Mouse (Mus musculus) CD4-positive, CD25-positive, alpha-beta regulatory T cell, adult 4 months (primary cell): Measurements from ENCODE around the gene Dscam. TPM values are rescaled to one million over a fixed set of nuclear protein-coding genes. Genes with fewer than 3 reads are reported as not detected.
A peak's percentile ranks its signal among the peaks of the same experiment; 100 is the strongest.

ENCODE experiments used
- ATAC-seq: one replicate; pipeline ENCODE4 v1.8.0; 2017
- polyA plus RNA-seq, 2 experiments: library from polyadenylated mRNA; unstranded; fragments of 100-300 nt; shearing (Covaris generic); gene quantifications; one replicate each; pipeline ENCODE4 v1.2.1; 2017

Gene Dscam
- polyA plus RNA-seq = 1 to 10 TPM; 1.9 to 2.8 TPM

DNA sequence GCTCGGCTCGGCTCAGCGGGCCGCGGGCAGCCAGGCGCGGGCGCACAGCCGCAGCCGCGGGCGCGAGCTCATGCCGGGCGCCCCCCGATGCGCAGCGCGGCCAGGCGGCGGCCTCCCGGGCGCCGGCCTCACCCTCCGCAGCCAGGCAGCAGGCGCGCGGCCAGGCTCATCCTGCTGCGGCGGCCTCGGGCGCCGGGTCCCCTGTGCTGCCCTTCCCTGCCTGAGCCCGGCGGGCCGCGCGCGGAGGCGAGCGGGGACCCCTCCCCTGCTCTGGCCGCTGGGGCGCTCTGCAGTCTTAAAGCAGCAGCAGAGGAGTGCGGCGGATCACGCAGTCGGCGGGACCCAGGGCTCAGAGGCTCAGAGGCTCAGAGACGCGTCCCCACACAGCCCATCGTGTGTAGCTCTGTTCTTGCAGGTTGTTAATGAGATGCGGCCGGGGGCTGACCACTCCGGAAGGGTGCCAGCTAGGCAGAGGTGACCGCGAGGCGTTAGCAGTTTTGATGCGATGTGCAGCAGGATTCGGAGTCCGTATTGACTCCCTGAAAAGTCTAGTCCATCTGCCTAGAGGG is at the start of gene Dscam:
Gene Dscam (minus strand): TSS at position 240 of the 569 bp plus-strand sequence.
- peak; percentile 21 for ATAC-seq

DNA sequence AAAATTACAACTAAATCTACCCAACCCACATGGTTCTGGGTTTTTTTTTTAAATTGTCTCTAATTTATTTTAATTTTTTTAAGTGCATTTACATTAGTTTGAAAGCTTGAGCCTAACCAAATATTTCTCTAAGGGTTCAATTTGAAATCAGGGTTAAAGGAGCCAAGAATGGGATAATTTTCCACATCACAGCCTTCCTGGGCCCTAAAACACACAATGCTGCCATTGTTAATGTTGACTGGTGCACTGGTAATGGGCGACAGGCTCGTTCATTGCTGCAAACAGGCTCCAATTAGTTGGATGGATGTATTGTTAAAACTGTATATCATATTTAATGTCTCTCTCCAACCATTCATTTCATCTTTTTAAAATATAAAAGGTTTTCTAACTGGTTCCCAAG is 48.8 kb upstream of the Dscam start:
- no peak for ATAC-seq

DNA sequence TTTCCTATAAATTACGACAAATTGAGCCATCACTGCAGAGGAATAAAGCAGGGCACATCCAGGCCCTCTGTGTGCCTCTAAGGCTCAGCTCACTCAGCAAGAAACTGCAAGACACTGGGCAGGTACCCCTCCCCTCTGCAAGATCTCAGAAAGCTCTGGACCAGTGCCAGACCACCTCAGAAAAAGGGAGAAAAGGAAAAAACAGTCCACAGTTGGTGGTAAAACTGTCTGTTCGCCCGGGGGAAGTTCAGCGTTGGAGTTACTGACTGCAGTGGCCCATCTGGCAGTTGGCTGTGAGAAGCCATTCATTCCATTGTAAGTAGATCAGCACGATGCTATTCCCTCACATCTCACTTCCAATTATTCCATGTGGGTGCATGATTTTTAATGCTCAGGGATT is 39.4 kb upstream of the Dscam start:
- ATAC-seq = no peak

DNA sequence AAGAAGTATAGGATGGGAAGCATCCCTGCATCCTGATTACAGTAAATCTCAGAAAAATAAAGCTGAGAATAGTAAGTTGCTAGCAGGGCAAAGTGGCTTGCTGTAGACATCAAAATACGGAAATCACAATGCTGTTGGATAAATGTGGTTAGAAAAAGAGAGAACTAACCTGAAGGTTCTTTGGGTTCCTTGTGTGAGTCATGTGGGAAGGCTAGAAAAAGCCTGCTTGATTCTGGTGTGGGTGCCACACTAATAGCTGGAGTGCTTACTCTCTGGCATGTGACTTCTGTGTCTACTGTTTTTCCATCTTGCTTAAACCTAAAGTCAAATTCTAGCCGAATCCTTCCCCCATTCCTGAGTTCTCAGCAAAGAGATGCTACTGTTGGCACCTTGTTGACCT is 37.7 kb upstream of the Dscam start:
- no peak for ATAC-seq

DNA sequence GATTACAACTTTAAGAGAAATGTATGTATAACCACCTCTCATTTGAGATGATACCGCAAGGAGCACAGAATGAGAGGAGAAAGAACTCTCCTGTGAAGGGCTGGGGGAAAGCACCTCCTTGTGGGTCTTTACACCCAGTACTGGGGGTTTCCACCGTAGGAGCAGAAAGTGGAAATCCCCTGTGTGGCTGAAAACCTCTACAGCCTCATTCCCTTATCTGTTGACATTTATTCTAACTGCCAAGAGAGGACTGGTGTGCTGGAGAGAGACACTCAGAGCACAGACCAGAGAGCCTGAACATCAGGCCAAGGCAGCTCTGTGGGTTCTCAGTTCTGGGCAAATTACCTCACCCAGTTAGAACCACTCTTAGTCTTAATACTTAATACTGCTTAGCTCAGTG is 33.5 kb upstream of the Dscam start:
- ATAC-seq = peak; percentile 92

DNA sequence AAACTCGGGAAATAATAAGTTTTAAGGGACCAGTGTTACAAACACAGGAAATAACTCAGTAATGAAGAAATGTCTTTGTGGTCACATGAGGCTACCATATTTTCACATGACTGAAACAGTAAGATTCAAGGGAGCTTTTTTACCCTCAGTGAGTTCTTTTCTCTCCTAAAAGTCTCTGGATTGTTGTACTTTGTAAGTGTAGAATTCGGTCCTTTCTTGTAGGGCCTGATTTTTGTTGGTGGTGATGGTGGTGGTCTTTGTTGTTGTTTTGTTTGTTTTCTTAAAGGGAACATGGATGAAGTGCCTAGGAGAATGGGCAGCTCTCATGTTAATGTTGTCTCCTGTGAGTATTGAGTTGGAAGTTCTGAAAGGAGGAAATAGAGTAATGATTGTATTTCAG is 33.0 kb upstream of the Dscam start:
- peak; percentile 27 for ATAC-seq

DNA sequence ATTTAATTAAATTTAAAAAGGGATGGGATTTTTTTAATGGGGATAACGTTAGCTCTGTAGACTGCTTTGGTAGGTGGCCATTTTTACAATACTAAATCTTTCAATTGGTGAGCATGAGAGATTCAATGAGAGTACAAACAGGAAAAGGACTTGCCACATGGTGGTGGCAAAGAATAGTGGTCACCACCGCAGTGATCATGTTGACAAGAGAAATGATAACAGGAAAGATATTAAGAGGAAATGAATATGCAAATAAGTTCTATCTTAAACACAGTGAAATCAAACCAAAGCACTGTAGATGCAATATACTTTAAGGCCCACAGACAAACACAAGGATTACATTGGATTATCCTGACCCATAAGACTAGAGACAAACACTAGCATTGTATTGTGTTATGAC is 24.1 kb upstream of the Dscam start:
- peak; percentile 77 for ATAC-seq

DNA sequence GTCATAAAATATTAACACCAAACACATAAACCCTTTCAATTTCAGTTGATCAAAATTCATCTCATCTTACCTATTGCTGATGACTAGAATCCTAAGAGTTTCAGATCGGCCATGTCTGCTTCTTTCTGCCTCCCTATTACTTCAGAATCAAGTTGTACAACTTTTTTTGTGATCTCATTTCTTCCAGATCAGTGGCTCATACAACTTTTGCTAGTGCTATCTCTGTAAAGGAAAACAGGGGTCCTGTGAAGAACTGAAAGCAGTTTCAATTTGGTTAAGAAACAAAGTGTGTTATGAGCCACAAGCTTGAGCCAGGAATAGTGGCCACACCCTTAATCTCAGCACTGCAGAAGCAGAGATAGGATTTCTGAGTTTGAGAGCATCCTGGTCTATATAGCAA is 23.6 kb upstream of the Dscam start:
- peak; percentile 37 for ATAC-seq

DNA sequence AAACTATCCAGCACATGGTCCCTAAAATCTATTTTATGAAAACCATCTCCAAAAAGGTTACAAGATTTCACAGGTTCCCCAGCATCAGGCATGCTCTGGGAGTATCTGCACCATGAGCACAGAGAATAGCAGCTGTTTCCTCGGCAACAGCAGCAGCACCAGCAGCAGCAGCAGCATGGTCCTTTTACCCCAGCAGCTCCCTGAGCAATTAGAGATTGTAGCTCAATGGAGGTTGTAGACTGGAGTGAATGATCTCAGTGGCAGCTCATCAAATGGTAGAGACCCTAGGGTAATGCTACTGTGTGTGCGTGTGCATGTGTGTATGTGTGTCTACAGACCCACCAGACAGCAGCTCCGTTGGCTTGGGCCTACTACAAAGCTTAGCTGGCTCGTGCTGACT is 21.7 kb upstream of the Dscam start:
- no peak for ATAC-seq

DNA sequence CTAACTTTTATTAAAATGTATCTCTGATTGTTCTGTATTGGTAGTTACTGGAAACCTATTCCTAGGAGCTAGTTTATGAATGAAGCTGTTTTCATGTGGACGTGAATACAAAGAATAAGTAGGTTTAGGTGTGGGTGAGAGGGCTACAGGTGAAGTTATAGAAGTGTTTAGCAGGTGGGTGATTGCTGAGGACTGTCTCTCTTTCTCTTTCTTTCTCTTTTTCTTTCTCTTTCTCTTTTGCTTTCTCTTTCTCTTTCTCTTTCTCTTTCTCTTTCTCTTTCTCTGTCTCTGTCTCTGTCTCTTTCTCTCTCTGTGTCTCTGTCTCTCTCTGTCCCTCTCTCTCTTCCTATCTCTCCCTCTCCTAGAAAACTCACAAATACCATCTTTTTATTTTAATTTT is 20.1 kb upstream of the Dscam start:
- ATAC-seq = peak; percentile 52

DNA sequence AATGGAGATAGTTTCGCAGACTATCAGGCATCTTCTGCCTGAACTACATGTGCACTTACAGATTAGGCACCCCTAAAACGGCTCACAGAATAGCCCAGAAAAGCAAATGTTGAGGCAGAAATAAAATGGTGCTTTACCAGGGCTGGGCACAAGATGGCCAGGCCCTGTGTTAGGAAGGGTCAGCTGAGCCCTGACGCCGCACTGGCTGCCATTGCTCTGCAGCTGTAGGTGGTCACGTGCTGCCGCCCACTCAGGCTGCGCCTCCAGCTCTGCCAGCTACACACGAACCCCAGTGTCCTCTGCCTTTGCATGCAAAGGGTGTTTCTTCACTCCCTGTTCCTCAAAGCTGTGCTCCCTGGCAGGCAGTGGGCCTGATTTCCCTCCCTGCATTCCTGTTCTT is 948 bp upstream of the Dscam start:
- ATAC-seq = no peak

DNA sequence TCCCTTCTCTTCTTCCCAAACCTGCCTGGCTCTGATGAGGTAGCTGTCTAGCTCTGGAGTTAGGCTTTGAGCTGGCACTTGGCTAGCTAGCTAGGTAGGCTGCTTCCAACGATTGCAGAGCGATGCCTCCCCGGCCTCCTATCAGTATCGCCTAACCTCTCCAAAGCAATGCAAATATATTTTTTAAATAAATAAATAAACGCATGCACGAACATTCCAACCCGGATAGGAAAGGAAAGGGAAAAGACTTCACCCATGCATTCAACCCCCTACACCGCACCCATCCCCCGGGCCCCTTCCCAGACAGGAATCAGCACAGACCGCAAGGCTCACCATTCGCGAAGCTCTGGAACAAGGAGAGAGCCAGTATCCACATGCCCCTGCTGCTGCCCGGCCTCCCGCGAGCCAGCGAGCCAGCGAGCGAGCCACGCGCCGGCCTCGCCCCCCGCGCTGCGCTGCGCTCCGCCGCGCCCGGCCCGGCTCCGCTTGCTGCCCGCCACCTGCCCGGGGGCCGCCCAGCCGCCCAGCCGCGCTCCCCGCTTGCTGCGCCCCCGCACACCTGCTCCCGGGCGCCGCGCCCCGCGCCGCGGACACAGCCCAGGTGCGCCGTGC is 545 bp downstream of the Dscam start:
- peak; percentile 8 for ATAC-seq

DNA sequence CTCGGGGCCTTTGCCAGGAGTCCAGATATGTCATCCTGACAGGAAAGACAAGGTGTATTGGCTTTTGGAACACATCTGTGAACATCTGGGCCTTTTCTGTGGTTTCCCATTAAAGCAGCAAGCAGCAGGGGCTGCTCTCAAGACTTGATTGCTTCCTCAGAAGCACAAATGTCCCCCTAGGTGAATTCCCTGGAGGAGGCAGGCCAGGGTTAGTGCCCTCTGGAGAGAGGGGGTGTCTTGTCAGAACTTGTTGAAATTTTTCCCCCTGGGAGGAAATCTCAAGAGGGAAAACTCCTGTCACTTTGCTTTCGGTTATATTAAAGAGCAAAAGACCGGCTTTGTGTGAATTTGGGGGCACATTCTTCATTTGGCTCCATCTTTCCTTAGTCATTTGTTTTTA is 1.9 kb downstream of the Dscam start:
- ATAC-seq = no peak

DNA sequence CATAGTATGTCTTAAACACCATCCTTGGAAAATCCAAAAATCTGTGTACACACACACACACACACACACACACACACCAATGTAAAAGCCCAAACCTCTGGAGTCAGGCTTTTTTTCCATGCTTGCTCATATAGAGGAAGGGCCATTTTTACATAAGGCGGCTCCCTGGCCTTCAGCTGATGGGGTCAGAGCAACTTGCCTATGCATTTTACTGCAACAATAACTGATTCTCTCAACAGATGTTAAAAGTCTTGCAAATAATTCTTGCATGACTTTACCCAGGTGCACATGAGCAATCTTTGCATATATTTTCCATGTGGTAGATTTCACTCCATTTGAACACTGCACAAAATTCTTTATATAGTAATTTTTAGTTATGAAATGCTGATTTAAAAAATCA is 2.5 kb downstream of the Dscam start:
- no peak for ATAC-seq

DNA sequence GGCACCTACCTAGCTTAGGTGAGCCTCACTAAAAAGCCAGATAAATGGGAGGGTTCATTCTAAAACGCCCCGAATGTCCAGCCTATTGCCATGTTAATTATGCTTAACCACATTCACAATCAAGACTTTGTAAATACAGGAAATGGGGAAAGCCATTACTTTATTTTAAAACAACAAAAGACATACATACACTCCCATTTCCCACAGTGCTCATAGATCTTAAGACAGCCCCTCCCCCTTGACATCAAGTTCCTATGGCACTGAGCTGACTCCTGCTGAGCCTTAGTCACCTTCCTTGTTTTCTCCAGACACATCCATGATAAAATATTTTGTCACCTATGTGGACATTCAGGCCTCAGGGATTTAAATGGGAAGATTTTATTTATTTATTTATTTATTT is 4.4 kb downstream of the Dscam start:
- ATAC-seq = peak; percentile 41

DNA sequence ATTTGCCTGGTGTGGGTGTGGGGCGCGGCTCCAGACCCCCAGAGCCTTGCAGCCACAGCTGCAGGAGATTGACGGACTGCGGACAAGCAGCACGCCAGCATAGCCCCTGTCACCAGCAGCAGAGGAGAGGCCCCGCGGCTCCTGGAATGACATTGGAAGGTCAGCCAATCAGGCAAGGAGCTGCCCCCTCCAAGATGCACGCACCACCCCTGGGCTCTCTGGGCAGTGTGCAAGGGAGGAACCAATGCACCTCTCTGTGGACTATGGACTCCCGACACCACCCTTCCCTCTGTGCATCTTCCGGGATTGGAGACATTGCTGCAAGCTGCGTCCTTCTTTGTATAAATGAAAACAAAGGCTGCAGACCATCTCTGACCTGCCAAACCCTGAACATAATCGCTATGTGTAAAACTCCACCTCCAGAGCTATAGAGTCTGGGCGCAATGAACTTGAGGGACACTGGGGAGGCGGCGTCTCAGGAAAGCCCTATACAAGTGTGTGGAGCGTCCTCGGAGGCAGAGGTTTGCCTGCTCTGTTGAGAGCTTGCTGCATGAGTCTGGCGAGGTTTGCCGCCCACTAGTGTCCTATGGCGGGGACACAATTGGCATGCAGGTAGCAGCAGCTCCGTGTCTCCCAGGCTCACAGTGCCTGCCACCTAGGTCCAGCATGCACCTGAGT is 5.0 kb downstream of the Dscam start:
- peak; percentile 79 for ATAC-seq

DNA sequence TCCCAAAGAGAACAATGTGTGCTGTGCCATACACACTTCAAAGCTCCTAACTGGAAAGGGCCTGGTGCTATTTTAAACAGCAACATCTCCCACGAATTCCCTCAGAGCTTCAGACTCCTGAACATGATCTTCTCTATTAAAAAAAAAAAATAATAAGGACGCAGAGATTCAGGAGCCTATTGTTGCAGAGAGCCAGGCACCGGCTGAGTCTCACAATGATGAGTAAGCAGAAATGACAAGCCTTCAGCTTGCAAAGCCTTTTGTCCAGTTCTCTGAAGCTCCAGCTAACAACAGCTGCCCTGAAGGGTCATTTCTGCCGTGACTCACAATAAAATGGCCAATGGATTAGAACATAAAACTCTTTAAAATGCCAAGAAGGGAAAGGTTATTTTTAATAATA is 12.3 kb downstream of the Dscam start:
- ATAC-seq = no peak

DNA sequence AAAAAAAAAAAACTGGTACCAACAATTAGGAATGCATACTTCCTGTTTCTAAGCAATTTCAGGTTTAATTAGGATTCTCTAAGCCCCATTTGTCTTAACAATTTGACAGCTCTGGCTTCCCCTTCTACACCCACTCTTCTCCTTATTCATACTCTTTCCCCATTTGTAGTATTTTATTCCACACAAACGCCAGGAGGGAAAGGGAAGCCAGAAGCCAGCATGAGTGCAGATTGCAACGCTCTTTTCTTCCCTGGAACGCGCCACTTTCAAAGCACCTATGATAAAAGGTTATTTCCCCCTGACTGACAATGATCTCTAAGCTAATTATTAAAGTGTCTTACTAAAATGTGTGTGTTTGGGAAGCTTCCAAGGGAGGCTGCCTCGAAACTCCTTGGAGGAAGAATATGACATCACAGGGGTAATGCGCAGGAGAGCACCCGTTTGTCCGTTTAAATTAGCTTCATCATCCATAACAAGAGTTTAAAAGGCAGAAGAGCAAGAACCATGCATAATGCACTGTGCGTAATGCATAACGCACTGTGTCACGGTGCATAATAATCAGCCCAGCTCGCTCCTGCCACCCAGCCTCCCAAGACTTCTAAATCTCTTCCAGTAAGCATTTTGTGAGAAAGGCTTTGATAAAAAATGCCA is 25.9 kb downstream of the Dscam start:
- ATAC-seq = no peak

DNA sequence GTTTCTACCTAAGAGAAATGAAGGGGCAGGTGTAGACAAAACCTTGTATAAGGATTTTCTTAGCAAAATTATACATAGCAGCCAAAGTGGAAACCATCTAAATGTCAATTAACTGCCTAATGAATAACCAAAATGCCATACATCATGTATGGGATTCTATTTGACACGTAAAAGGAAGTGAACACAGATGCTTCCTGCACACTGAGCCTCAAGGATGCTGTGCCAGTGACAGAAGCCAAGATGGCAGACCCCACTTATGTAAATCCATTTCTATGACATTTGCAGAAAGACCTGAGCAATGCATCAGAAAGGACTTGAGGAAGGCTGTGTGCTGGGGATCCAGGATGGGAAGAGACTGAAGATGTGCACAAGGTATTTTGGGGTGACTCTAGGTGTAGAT is 28.6 kb downstream of the Dscam start:
- no peak for ATAC-seq

DNA sequence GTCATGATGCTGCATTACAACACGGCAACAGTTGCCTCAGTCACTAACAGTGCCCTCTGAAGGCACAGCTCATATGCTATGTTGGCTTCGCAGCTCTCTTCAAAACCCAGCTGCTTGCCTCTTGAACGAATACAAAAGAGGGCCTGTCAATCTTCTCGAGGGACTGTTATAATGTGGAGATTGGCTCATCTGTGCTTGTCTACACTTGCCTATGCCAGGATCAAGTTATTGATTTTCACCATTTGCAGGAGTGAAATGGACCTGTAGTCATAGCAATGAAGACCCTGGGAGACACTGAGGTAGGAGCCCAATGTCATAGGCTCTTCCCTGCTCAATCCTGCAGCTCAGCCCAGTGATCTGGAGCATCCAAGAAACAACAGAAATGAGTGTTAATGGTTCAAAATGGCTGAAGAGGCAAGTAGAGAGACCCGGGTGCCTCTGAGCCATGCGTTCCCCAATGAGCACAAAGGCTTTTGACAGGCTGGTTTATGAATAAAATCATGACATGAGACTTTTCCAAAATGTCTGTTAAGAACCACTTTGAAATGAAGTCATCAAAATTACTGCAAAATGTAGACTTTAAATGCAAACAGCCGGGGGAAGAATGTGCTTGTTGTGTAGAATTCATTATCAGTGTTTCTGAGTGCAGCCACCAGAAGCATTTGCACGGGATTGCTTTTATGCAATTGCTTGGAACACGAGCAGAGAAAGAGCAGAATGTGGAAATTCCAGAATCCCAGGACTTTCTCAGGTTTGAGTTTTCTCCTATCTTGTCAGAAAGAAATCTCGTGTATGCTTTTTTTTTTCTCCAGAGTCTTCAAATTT is 35.3 kb downstream of the Dscam start:
- ATAC-seq = no peak

DNA sequence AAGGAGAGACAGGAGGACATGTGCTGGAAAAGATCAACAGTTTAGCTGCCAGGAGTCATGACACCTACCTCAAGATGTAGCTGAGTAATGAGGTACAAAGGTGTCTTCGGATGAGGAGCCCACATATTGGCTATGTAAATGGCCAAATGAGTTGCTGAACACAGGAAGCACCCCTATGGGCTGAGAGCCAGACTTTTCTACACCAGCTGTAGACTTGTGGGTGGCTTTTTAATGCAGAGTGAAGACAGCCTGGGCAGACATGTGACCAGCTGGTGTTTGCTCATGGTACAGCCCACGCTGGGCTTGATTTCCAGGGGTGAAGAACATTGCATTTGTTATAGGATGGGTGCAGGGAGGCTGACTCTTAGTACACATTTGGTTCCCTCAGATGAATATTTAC is 43.3 kb downstream of the Dscam start:
- ATAC-seq = peak; percentile 69

DNA sequence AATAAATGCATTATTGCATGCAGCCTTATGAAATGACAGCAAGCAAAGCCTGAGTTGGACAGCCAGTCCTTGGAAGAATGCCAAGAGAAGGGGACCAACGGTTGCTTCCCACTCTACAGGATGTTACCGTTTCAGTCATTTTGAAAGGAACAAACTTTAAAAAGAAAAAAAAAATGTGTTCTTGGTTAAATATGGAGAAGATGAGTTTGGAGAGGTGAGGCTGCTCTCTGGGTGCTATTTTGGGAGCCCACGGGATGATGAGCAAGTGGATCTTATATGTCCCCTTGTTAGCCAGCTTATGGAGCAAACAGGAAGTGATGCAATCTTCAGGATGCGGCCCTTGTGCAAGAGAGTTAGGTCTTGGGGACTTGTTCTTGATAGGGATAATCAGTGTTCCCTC is 60.5 kb downstream of the Dscam start:
- no peak for ATAC-seq

DNA sequence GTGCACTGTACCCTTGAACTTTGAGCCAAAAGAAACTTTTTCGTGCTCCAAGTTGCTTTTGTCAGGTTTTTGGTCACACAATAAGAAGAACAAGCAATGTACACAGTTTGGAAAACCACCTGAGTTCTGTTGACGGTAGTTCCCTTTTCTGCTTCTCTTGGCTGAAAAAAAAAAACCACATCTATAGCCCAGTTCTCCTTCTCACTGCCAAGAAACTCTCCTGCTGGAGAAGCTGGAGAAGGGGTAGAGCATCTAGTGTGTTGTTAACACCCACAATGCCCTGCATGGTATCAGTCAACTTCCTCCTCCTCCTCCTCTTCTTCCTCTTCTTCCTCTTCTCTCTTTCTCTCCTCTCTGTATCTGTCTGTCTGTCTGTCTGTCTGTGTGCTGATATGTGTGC is 65.3 kb downstream of the Dscam start:
- no peak for ATAC-seq
